Comparison of ENCODE assay signal across 31 mouse cellular contexts in the genomic region with DNA sequence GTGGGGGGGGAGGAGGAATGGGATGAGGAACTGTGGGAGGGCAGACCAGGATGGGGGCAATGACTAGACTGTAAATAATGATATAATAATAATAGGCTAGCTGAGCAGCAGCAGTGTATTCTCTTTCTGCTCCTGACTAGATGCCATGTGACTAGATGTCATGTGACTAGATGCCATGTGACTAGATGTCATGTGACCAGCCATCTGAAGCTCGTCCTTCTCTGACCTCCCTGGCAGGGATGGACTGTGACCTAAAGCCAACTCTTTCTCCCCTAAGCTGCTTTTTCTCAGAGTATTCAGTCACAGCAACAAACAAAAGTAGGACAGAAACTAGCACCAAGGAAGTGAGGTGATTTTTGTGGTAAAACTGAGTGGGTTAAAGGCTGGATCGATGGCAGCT. TPM values are rescaled to one million over a fixed set of nuclear protein-coding genes. Genes with fewer than 3 reads are reported as not detected.
DNase-seq lines count a peak whose midpoint lies in the region; ATAC-seq and TF ChIP-seq lines count a peak whose summit lies in the region.
"Had no signal": no experiment of that assay in that cellular context is flagged by ENCODE, and none has a peak within 500 bp of the region (broad histone marks: within the 10 kb centered on the region; RNA-seq: fewer than 3 reads in every experiment).

No protein-coding gene starts in this region.

- no peak overlapping the region for H3ac ChIP-seq in C2C12 (ENCODE audit: control insufficient read depth, insufficient read length, low read depth)

- no peak for TF ChIP-seq EP300 in MEL (IDR thresholded peaks at IDR 0.05; ENCODE audit: low read depth in 1 of 2, low read length in 2 of 2)

- no peak for TF ChIP-seq RAD21 in MEL (IDR thresholded peaks at IDR 0.05; ENCODE audit: low read depth, low read length)

- no peak overlapping the region for H3K9ac ChIP-seq in kidney, embryonic 15.5 days
- no peak overlapping the region for H3K9ac ChIP-seq in MEL (ENCODE audit: control insufficient read depth, low read depth, low read length, poor library complexity, severe bottlenecking)
- H3K9ac ChIP-seq: forebrain, embryonic 13.5 days; forebrain, postnatal 0 days; heart, embryonic 13.5 days; hindbrain, embryonic 12.5 days; hindbrain, embryonic 15.5 days had no signal

- H3K79me2 ChIP-seq in C2C12 (ENCODE audit: control insufficient read depth, insufficient read depth) (no peaks in the 10 kb centered on the region), MEL (ENCODE audit: control insufficient read depth, insufficient read depth, low read length, poor library complexity) (no peaks in the 10 kb centered on the region)

- no peaks in the 10 kb centered on the region for H3K27me3 ChIP-seq in kidney, adult 2 months (replicated peaks; ENCODE audit: control insufficient read depth, insufficient read depth, low read length)
- H3K27me3 ChIP-seq in kidney, embryonic 15.5 days, result no peaks in the 10 kb centered on the region
- H3K27me3 ChIP-seq in C2C12 (ENCODE audit: control insufficient read depth, insufficient read depth, insufficient read length), result no peaks in the 10 kb centered on the region
- H3K27me3 ChIP-seq in MEL (ENCODE audit: control insufficient read depth in 1 of 2, insufficient read depth in 2 of 2, low read length in 2 of 2), result peaks cover 6 to 7% of the 10 kb centered on the region in 2 experiments
- H3K27me3 ChIP-seq: forebrain, embryonic 13.5 days; heart, embryonic 13.5 days; hindbrain, embryonic 12.5 days; hindbrain, embryonic 15.5 days had no signal

- 70% methylated on average over 2 of the region's 2 CpGs for WGBS in kidney, adult 2 months
- 82% methylated on average over 2 of the region's 2 CpGs for WGBS in kidney, embryonic 15.5 days

- no peak for TF ChIP-seq POLR2A in kidney, adult 2 months (IDR thresholded peaks at IDR 0.05; ENCODE audit: low read depth, low read length)
- no peak for TF ChIP-seq POLR2A in MEL (IDR thresholded peaks at IDR 0.05; ENCODE audit: control insufficient read depth in 1 of 2, insufficient read depth in 1 of 2, low read depth in 1 of 2, low read length in 2 of 2, poor library complexity in 1 of 2)

- H3K4me1 ChIP-seq in kidney, adult 2 months (ENCODE audit: control insufficient read depth, insufficient read depth, low read length), result no peaks in the 10 kb centered on the region
- H3K4me1 ChIP-seq in kidney, embryonic 15.5 days, result no peaks in the 10 kb centered on the region
- H3K4me1 ChIP-seq in MEL (ENCODE audit: control insufficient read depth in 1 of 2, insufficient read depth in 2 of 2, low read length in 2 of 2), result no peaks in the 10 kb centered on the region
- H3K4me1 ChIP-seq: forebrain, embryonic 10.5 days; forebrain, embryonic 13.5 days; heart, embryonic 13.5 days had no signal

- TF ChIP-seq CTCF in kidney, adult 2 months (conservative IDR thresholded peaks at IDR 0.05; ENCODE audit: insufficient read depth, insufficient read length, low read depth, low read length), result no peak
- TF ChIP-seq CTCF in C2C12 (IDR thresholded peaks at IDR 0.05; ENCODE audit: control insufficient read depth, insufficient read depth, insufficient read length), result no peak
- TF ChIP-seq CTCF in MEL (IDR thresholded peaks at IDR 0.05 in 2 of 3, conservative IDR thresholded peaks at IDR 0.05 in 1 of 3; ENCODE audit: control insufficient read depth in 1 of 3, insufficient read depth in 1 of 3, low read depth in 2 of 3, low read length in 3 of 3, poor library complexity in 1 of 3, severe bottlenecking in 1 of 3), result no peak

- no peaks in the 10 kb centered on the region for H3K79me3 ChIP-seq in C2C12 (ENCODE audit: low read depth)

- no peak overlapping the region for H3K4me2 ChIP-seq in kidney, embryonic 15.5 days
- H3K4me2 ChIP-seq: forebrain, embryonic 13.5 days; heart, embryonic 13.5 days; hindbrain, embryonic 12.5 days; hindbrain, embryonic 15.5 days had no signal

- peak; percentile 4 for DNase-seq in kidney, adult 2 months
- DNase-seq in MEL (ENCODE audit: low read depth, low spot score), result peak; percentile 24
- no peak for DNase-seq in adrenal gland, adult 8-10 months
- no peak for DNase-seq in cerebellum, postnatal 14 days
- DNase-seq in gastrocnemius, adult 18-20 months (ENCODE audit: low spot score), result no peak
- DNase-seq: adrenal gland, postnatal 25 days; cerebellum, adult 11-12 months; cerebellum, adult 8-10 months; cerebellum, postnatal 10 days; forebrain, postnatal 0 days; gastrocnemius, postnatal 25 days; heart, adult 18-20 months had no signal

- no peak for ATAC-seq in kidney, embryonic 15.5 days (replicated peaks; ENCODE audit: low FRiP score)
- ATAC-seq: activated CD4-positive, CD25-positive, alpha-beta regulatory T cell, adult 4 months; forebrain, embryonic 13.5 days; forebrain, postnatal 0 days; intestine, postnatal 0 days had no signal

- no peak overlapping the region for H3K4me3 ChIP-seq in kidney, adult 2 months (ENCODE audit: insufficient read depth, low read depth, low read length)
- H3K4me3 ChIP-seq in kidney, embryonic 15.5 days (replicated peaks), result no peak overlapping the region
- no peak overlapping the region for H3K4me3 ChIP-seq in C2C12 (ENCODE audit: insufficient read depth, poor library complexity, severe bottlenecking)
- H3K4me3 ChIP-seq in MEL (ENCODE audit: control insufficient read depth in 1 of 2, insufficient read depth in 1 of 2, low read depth in 2 of 2, low read length in 2 of 2), result no peak overlapping the region
- H3K4me3 ChIP-seq: forebrain, embryonic 10.5 days; forebrain, embryonic 13.5 days; heart, embryonic 13.5 days; hindbrain, embryonic 12.5 days; hindbrain, embryonic 15.5 days had no signal

- no peak overlapping the region for H3K27ac ChIP-seq in kidney, adult 2 months (ENCODE audit: insufficient read depth, low read depth, low read length)
- no peak overlapping the region for H3K27ac ChIP-seq in kidney, embryonic 15.5 days
- no peak overlapping the region for H3K27ac ChIP-seq in MEL (ENCODE audit: control insufficient read depth, low read depth, low read length)
- H3K27ac ChIP-seq: forebrain, embryonic 10.5 days; forebrain, embryonic 13.5 days; heart, embryonic 13.5 days; hindbrain, embryonic 12.5 days; hindbrain, embryonic 15.5 days had no signal

- H3K36me3 ChIP-seq in kidney, adult 2 months (ENCODE audit: control insufficient read depth, insufficient read depth, low read length), result no peaks in the 10 kb centered on the region
- H3K36me3 ChIP-seq in kidney, embryonic 15.5 days, result no peaks in the 10 kb centered on the region
- no peaks in the 10 kb centered on the region for H3K36me3 ChIP-seq in C2C12 (ENCODE audit: control insufficient read depth, insufficient read depth)
- H3K36me3 ChIP-seq in MEL (ENCODE audit: control insufficient read depth in 1 of 2, insufficient read depth in 2 of 2, low read length in 2 of 2), result no peaks in the 10 kb centered on the region
- H3K36me3 ChIP-seq: forebrain, embryonic 10.5 days; heart, embryonic 13.5 days; hindbrain, embryonic 12.5 days; hindbrain, embryonic 15.5 days had no signal

- no peaks in the 10 kb centered on the region for H3K9me3 ChIP-seq in kidney, embryonic 15.5 days (replicated peaks)
- no peaks in the 10 kb centered on the region for H3K9me3 ChIP-seq in MEL (replicated peaks; ENCODE audit: insufficient read depth, low read length)
- H3K9me3 ChIP-seq: forebrain, embryonic 10.5 days; forebrain, embryonic 13.5 days; heart, embryonic 13.5 days; hindbrain, embryonic 12.5 days; hindbrain, embryonic 15.5 days had no signal

TF ChIP-seq in C2C12, 6 proteins besides CTCF, POLR2A, EP300 and RAD21:
- TF ChIP-seq MYOG (IDR thresholded peaks at IDR 0.05; ENCODE audit: control insufficient read depth, extremely low read depth, insufficient read length), result no peak
- peak; percentile 80 for TF ChIP-seq USF1 (IDR thresholded peaks at IDR 0.05; ENCODE audit: low read depth)

TF ChIP-seq in MEL, 35 proteins besides CTCF, POLR2A, EP300 and RAD21 (continues in another document):
- TF ChIP-seq USF1 (IDR thresholded peaks at IDR 0.05; ENCODE audit: low read depth, low read length), result peak; percentile 90
- peak; percentile 80 for TF ChIP-seq MAX (IDR thresholded peaks at IDR 0.05; ENCODE audit: low read length)

RNA-seq across cellular contexts. Expression of a gene that starts 11.6 kb away (rescaled TPM):
- 0.31 TPM in 1 of 2 replicates, not detected in the other for polyA plus RNA-seq in kidney, adult 2 months (2012; rRNA removed)
- polyA plus RNA-seq in kidney, embryonic 15.5 days (2015; fragmentation: Nextera tagmentation; extraction: Ambion mirVana), result 0.09 and 0.19 TPM in 2 replicates
- polyA plus RNA-seq in C2C12 (2012; fragmentation: generic; extraction: Trizol), result not detected
- total RNA-seq in MEL (2012; rRNA removed), result not detected in 2 replicates
- polyA plus RNA-seq in MEL (2012; ENCODE audit: insufficient read depth in 1 of 2, insufficient read length in 2 of 2, low read depth in 1 of 2, low replicate concordance in 2 of 2, missing spikeins in 1 of 2), result not detected
- not detected for total RNA-seq in adrenal gland, adult 8-10 months (2022)
- not detected for total RNA-seq in gastrocnemius, adult 18-20 months (2021)
- total RNA-seq: adrenal gland, adult 18-20 months; forebrain, postnatal 0 days; gastrocnemius, adult 8-10 months; gastrocnemius, postnatal 25 days; heart, adult 18-20 months; heart, postnatal 25 days; hematopoietic stem cell, adult 5-6 weeks had no signal
- polyA plus RNA-seq: activated CD4-positive, CD25-positive, alpha-beta regulatory T cell, adult 4 months; brain, embryonic 14.5 days; embryonic facial prominence, embryonic 11.5 days; embryonic facial prominence, embryonic 14.5 days; forebrain, embryonic 10.5 days; forebrain, embryonic 13.5 days; forebrain, postnatal 0 days; frontal cortex, adult 2 months; heart, embryonic 13.5 days; heart, embryonic 16.5 days; hindbrain, embryonic 12.5 days; intestine, embryonic 14.5 days had no signal

RNA-seq across cellular contexts. Expression of a gene that starts 35.5 kb away (rescaled TPM):
- polyA plus RNA-seq in kidney, adult 2 months (2012; rRNA removed), result 0.25 and 0.29 TPM in 2 replicates
- 0.74 and 0.91 TPM in 2 replicates for polyA plus RNA-seq in kidney, embryonic 15.5 days (2015; fragmentation: Nextera tagmentation; extraction: Ambion mirVana)
- polyA plus RNA-seq in C2C12 (2012; fragmentation: generic; extraction: Trizol) (4.9 TPM), MEL (2012; ENCODE audit: insufficient read depth in 1 of 2, insufficient read length in 2 of 2, low read depth in 1 of 2, low replicate concordance in 2 of 2, missing spikeins in 1 of 2) (not detected)
- total RNA-seq in MEL (2012; rRNA removed), result not detected in 2 replicates
- 100 to 1,000 TPM in 2 of 4 experiments, 1 to 10 TPM in 2; 1.5 to 212 (median 76.4) TPM for total RNA-seq in adrenal gland, adult 8-10 months (2022)
- under 1 TPM; 0.40 to 0.46 TPM for total RNA-seq in gastrocnemius, adult 18-20 months (2021)
- total RNA-seq: hematopoietic stem cell, adult 5-6 weeks had no signal
- polyA plus RNA-seq: activated CD4-positive, CD25-positive, alpha-beta regulatory T cell, adult 4 months; embryonic facial prominence, embryonic 11.5 days; forebrain, embryonic 10.5 days; forebrain, embryonic 13.5 days; intestine, embryonic 14.5 days had no signal

RNA-seq across cellular contexts. Expression of a gene that starts 37.3 kb away (rescaled TPM):
- polyA plus RNA-seq in kidney, adult 2 months (2012; rRNA removed), result 6.0 and 6.9 TPM in 2 replicates
- 8.4 and 9.6 TPM in 2 replicates for polyA plus RNA-seq in kidney, embryonic 15.5 days (2015; fragmentation: Nextera tagmentation; extraction: Ambion mirVana)
- polyA plus RNA-seq in C2C12 (2012; fragmentation: generic; extraction: Trizol) (1.2 TPM), MEL (2012; ENCODE audit: insufficient read depth in 1 of 2, insufficient read length in 2 of 2, low read depth in 1 of 2, low replicate concordance in 2 of 2, missing spikeins in 1 of 2) (1 to 10 TPM in 1 of 2 experiments, not detected in 1; 4.4 TPM)
- total RNA-seq in MEL (2012; rRNA removed), result 2.5 and 2.7 TPM in 2 replicates
- 10 to 100 TPM in 2 of 4 experiments, 1 to 10 TPM in 2; 5.9 to 11.8 (median 8.8) TPM for total RNA-seq in adrenal gland, adult 8-10 months (2022)
- 1 to 10 TPM; 1.6 to 1.7 TPM for total RNA-seq in gastrocnemius, adult 18-20 months (2021)

RNA-seq across cellular contexts. Expression of a gene that starts 38.8 kb away (rescaled TPM):
- polyA plus RNA-seq in kidney, adult 2 months (2012; rRNA removed), result 1.5 and 2.0 TPM in 2 replicates
- polyA plus RNA-seq in kidney, embryonic 15.5 days (2015; fragmentation: Nextera tagmentation; extraction: Ambion mirVana), result 14.0 and 14.2 TPM in 2 replicates
- 6.8 TPM for polyA plus RNA-seq in C2C12 (2012; fragmentation: generic; extraction: Trizol)
- 9.7 and 12.1 TPM in 2 replicates for total RNA-seq in MEL (2012; rRNA removed)
- polyA plus RNA-seq in MEL (2012; ENCODE audit: insufficient read depth in 1 of 2, insufficient read length in 2 of 2, low read depth in 1 of 2, low replicate concordance in 2 of 2, missing spikeins in 1 of 2), result 10 to 100 TPM in 1 of 2 experiments, not detected in 1; 18.1 TPM
- total RNA-seq in adrenal gland, adult 8-10 months (2022), result 1 to 10 TPM; 4.9 to 9.2 (median 7.0) TPM
- total RNA-seq in gastrocnemius, adult 18-20 months (2021), result 1 to 10 TPM in 1 of 2 experiments, under 1 TPM in 1; 0.94 to 2.4 TPM

Comparison
In these comparisons a context has a peak if more than half of its experiments do, and no peak if none do; other contexts are left out.
1. DNase-seq: peak in kidney, adult 2 months (single experiment) and MEL (single experiment); none in adrenal gland, adult 8-10 months (single experiment), cerebellum, postnatal 14 days (0 of 2) and gastrocnemius, adult 18-20 months (single experiment).